Mouse (Mus musculus) neural tube, embryonic 10.5 days (tissue): ENCODE data around the gene Hoxc5.
A peak's percentile ranks its signal among the peaks of the same experiment; 100 is the strongest.

Source experiments
- DNase-seq: peaks from one replicate; pipeline ENCODE4 v3.0.0-alpha.2; 2017; ENCODE audit warnings: low spot score; ENCODE audit errors: extremely low spot score

The Hoxc5 gene

GRCm38 (mm10) chr15:102988078-102988477 is 20.8 kb downstream of the Hoxc5 start:
- no peak for DNase-seq

GRCm38 (mm10) chr15:102990461-102991397 is 23.5 kb downstream of the Hoxc5 start, which contains the start of gene Hoxc8:
TSS of gene Hoxc8 (plus strand) at chr15:102990607.
- peak; percentile 80 for DNase-seq

- no peak for DNase-seq
Observed at GRCm38 (mm10) chr15:102991782-102992181, 24.5 kb downstream of the Hoxc5 start.

- DNase-seq: no peak
Observed at GRCm38 (mm10) chr15:102992206-102992605, 25.0 kb downstream of the Hoxc5 start.

- no peak for DNase-seq
Observed at GRCm38 (mm10) chr15:102992863-102993262, 25.6 kb downstream of the Hoxc5 start.

- DNase-seq: no peak
Observed at GRCm38 (mm10) chr15:102996548-102996947, 29.3 kb downstream of the Hoxc5 start.

- peak; percentile 64 for DNase-seq
Observed at GRCm38 (mm10) chr15:102997431-102997830, 30.2 kb downstream of the Hoxc5 start.

GRCm38 (mm10) chr15:102997939-102998355 is 30.7 kb downstream of the Hoxc5 start, which contains the start of gene Hoxc6:
TSS of gene Hoxc6 (plus strand) at chr15:102998257.
- DNase-seq: peak; percentile 81

- peak; percentile 67 for DNase-seq
Observed at GRCm38 (mm10) chr15:102998608-102999182, 31.5 kb downstream of the Hoxc5 start.

- peak; percentile 88 for DNase-seq
Observed at GRCm38 (mm10) chr15:102999183-102999831, 32.1 kb downstream of the Hoxc5 start.

GRCm38 (mm10) chr15:102999955-103000354 is 32.7 kb downstream of the Hoxc5 start:
- no peak for DNase-seq

GRCm38 (mm10) chr15:103000501-103000901 is 33.3 kb downstream of the Hoxc5 start:
- DNase-seq: peak; percentile 77

GRCm38 (mm10) chr15:103001370-103001769 is 34.1 kb downstream of the Hoxc5 start:
- DNase-seq: no peak

GRCm38 (mm10) chr15:103002156-103002555 is 34.9 kb downstream of the Hoxc5 start:
- no peak for DNase-seq

- DNase-seq: no peak
Observed at GRCm38 (mm10) chr15:103002821-103003448, 35.7 kb downstream of the Hoxc5 start.

GRCm38 (mm10) chr15:103005308-103005707 is 38.1 kb downstream of the Hoxc5 start:
- peak; percentile 77 for DNase-seq

- no peak for DNase-seq
Observed at GRCm38 (mm10) chr15:103005797-103006196, 38.6 kb downstream of the Hoxc5 start.

GRCm38 (mm10) chr15:103006326-103006725 is 39.1 kb downstream of the Hoxc5 start:
- DNase-seq: no peak

GRCm38 (mm10) chr15:103009265-103010111 is 42.2 kb downstream of the Hoxc5 start:
- no peak for DNase-seq

- DNase-seq: no peak
Observed at GRCm38 (mm10) chr15:103010112-103010846, 43.0 kb downstream of the Hoxc5 start.
